In genomic region chr5:137285986-137286385, GRCm38 (mm10) we compare ENCODE assay signal across 1 mouse cellular context.
TF ChIP-seq lines count a peak whose summit lies in the region.

No protein-coding gene starts in this region.

TF ChIP-seq in MEL, 35 proteins besides CTCF, POLR2A, EP300 and RAD21:
- TF ChIP-seq POLR2AphosphoS5 (IDR thresholded peaks at IDR 0.05; ENCODE audit: borderline replicate concordance, low read depth, low read length): no peak
- no peak for TF ChIP-seq RCOR1 (IDR thresholded peaks at IDR 0.05; ENCODE audit: low read depth, low read length)
- TF ChIP-seq NRF1 (IDR thresholded peaks at IDR 0.05; ENCODE audit: insufficient read depth, low read depth, low read length, poor library complexity, severe bottlenecking): no peak
- TF ChIP-seq MAFK (IDR thresholded peaks at IDR 0.05; ENCODE audit: borderline replicate concordance, low read depth, low read length): no peak
- no peak for TF ChIP-seq BHLHE40 (IDR thresholded peaks at IDR 0.05; ENCODE audit: borderline replicate concordance, low read depth, low read length)
- no peak for TF ChIP-seq JUND (IDR thresholded peaks at IDR 0.05; ENCODE audit: low read depth, low read length)
- no peak for TF ChIP-seq ZKSCAN1 (IDR thresholded peaks at IDR 0.05; ENCODE audit: low read depth, low read length)
- no peak for TF ChIP-seq HCFC1 (IDR thresholded peaks at IDR 0.05; ENCODE audit: low read depth, low read length)
- no peak for TF ChIP-seq MXI1 (IDR thresholded peaks at IDR 0.05; ENCODE audit: low read depth, low read length)
- TF ChIP-seq MEF2A (IDR thresholded peaks at IDR 0.05; ENCODE audit: extremely low read depth, insufficient replicate concordance, low read depth, low read length, poor library complexity, severe bottlenecking): no peak
- no peak for TF ChIP-seq MAZ (IDR thresholded peaks at IDR 0.05; ENCODE audit: low read depth, low read length)
- no peak for TF ChIP-seq USF2 (IDR thresholded peaks at IDR 0.05; ENCODE audit: borderline replicate concordance in 1 of 2, insufficient read depth in 1 of 2, low read depth in 1 of 2, low read length in 2 of 2)
- no peak for TF ChIP-seq E2F4 (IDR thresholded peaks at IDR 0.05; ENCODE audit: borderline replicate concordance, low read depth, low read length)
- TF ChIP-seq TAL1 (IDR thresholded peaks at IDR 0.05; ENCODE audit: low read length): no peak
- no peak for TF ChIP-seq ZC3H11A (IDR thresholded peaks at IDR 0.05; ENCODE audit: low read depth, low read length)
- no peak for TF ChIP-seq ZNF384 (IDR thresholded peaks at IDR 0.05; ENCODE audit: low read depth, low read length)
- no peak for TF ChIP-seq ETS1 (IDR thresholded peaks at IDR 0.05; ENCODE audit: low read depth, low read length)
- no peak for TF ChIP-seq SIN3A (IDR thresholded peaks at IDR 0.05; ENCODE audit: low read length)
- TF ChIP-seq ELF1 (IDR thresholded peaks at IDR 0.05; ENCODE audit: low read depth, low read length): no peak
TF ChIP-seq in MEL: peak in this region for 0.
